Mouse (Mus musculus) urinary bladder, postnatal 10 days (tissue): ENCODE data around the gene Gm14444.
"Not testable (repeated sequence)": the region's sequence is repeated elsewhere in the genome, so short reads cannot be mapped to it uniquely, and the experiment has no call there.

Source experiments
- DNase-seq: peaks from one replicate; pipeline ENCODE4 v3.0.0; 2022; ENCODE audit warnings: low spot score

Gm14444 gene

DNA sequence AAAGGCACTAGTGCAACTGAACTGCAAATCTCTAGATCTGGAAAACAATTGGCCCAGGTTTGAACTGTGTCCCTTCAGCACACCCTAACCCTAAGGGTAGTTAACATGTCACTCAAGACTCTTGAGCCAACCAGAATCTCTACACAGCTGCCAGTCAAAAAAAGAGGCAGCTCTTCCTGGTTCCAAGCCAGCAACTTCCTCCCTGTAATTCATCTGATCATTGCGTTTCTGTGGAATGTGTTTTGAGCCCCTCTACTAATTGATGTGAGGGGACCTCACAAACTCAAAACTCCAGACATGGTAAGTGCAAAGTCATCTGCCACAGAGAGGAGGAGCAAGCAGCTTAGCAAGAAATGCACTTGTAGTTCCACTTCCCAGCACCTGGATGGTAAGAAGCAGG, at the start of gene Gm14444:
Gm14444 (plus strand) TSS at position 220 of the 400 bp plus-strand sequence.
- not testable (repeated sequence) for DNase-seq

DNA sequence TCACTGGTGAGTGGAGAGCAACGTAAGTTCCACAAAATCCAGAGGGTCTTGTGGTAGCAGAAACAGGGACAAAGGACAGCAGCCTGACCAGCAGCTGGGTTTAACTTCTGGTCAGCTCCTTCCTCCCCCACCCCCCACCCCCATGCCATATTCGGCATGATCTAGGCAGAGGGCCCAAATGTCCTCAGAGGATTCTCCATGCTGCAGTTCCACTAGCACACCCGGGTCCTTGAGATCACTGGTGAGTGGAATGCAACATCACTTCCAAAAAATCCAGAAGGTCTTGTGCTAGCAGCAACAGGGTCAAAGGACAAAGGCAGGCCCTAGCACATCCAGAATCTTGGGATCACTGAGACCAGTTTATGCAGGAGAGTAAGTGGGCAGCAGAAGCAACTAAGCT, 44.6 kb upstream of the Gm14444 start:
- not testable (repeated sequence) for DNase-seq

DNA sequence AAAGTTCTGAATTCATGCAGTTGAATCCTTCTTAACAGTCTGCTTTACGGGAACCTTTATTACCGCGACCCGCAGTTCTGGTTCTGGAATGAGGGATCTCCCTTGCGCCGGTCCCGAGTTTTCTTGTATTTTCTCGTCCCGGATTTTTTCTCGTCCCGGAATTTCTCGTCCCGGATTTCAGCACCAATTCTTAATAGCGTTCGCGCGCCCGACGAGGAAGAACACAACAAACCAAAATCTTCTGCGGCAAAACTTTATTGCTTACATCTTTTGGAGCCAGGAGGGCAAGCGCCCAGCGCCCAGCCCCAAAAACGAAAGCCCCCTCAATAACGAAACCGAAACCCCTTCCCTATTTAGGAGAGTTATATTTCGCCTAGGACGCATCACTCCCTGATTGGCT, 34.2 kb downstream of the Gm14444 start:
- not testable (repeated sequence) for DNase-seq

DNA sequence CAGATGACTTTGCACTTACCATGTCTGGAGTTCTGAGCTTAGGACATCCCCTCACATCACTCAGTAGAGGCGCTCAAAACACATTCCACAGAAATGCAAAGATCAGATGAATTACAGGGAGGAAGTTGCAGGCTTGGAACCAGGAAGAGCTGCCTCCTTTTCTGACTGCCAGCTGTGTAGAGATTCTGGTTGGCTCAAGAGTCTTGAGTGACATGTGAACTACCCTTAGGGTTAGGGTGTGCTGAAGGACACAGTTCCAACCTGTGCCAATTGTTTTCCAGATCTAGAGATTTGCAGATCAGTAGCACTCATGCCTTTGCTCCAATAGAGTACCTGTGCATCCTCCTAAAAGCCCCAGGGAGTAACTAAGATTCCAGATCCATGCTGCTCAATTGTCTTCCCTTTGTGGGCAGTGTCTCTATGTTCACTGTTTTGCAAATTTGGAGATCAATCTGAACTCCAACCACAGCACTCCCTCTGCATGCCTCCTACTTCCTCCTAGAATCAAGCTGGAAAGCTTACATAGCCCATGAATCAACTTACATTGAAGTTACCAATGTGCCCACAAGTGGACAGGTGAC, 57.7 kb downstream of the Gm14444 start, which contains the start of gene Gm14393:
Gm14393 (minus strand) TSS at position 101 of the 581 bp plus-strand sequence.
- DNase-seq: not testable (repeated sequence)
